Mouse (Mus musculus): ENCODE results near the gene Rhbdl1.

The Rhbdl1 gene

GRCm38 (mm10) chr17:25840519-25840918, 3.4 kb upstream of the Rhbdl1 start:
- DNase-seq (ENCODE audit: low spot score in 2 of 2) = no peak

GRCm38 (mm10) chr17:25839455-25840235, 2.5 kb upstream of the Rhbdl1 start:
- no peak for DNase-seq (ENCODE audit: low spot score in 2 of 2)

GRCm38 (mm10) chr17:25838904-25839303, 1.8 kb upstream of the Rhbdl1 start:
- DNase-seq (ENCODE audit: low spot score in 2 of 2) = no peak

- DNase-seq (ENCODE audit: low spot score in 2 of 2) = no peak
Measured at GRCm38 (mm10) chr17:25837533-25837932, 438 bp upstream of the Rhbdl1 start.

- no peak for DNase-seq (ENCODE audit: low spot score in 2 of 2)
Measured at GRCm38 (mm10) chr17:25836397-25837075, 559 bp downstream of the Rhbdl1 start.

GRCm38 (mm10) chr17:25835816-25836215, 1.3 kb downstream of the Rhbdl1 start:
- DNase-seq (ENCODE audit: low spot score in 2 of 2) = no peak

GRCm38 (mm10) chr17:25835301-25835700, 1.8 kb downstream of the Rhbdl1 start:
- no peak for DNase-seq (ENCODE audit: low spot score in 2 of 2)

- DNase-seq (ENCODE audit: low spot score in 2 of 2) = peak in 1 of 2 experiments; percentile 30
Measured at GRCm38 (mm10) chr17:25834595-25835222, 2.4 kb downstream of the Rhbdl1 start.

GRCm38 (mm10) chr17:25833961-25834594, 3.0 kb downstream of the Rhbdl1 start:
- peak in 1 of 2 experiments; percentile 35 for DNase-seq (ENCODE audit: low spot score in 2 of 2)

GRCm38 (mm10) chr17:25833291-25833663, 3.8 kb downstream of the Rhbdl1 start, which contains the start of gene Stub1:
Gene Stub1 (minus strand): TSS chr17:25833404.
- DNase-seq (ENCODE audit: low spot score in 2 of 2) = peak; percentile 92 to 95

- peak; percentile 99 for DNase-seq (ENCODE audit: low spot score in 2 of 2)
Measured at GRCm38 (mm10) chr17:25832436-25833290, 4.4 kb downstream of the Rhbdl1 start.

- DNase-seq (ENCODE audit: low spot score in 2 of 2) = peak in 1 of 2 experiments; percentile 35
Measured at GRCm38 (mm10) chr17:25831451-25832281, 5.4 kb downstream of the Rhbdl1 start.

GRCm38 (mm10) chr17:25830806-25831431, 6.2 kb downstream of the Rhbdl1 start:
- DNase-seq (ENCODE audit: low spot score in 2 of 2) = no peak

GRCm38 (mm10) chr17:25830200-25830753, 6.8 kb downstream of the Rhbdl1 start:
- DNase-seq (ENCODE audit: low spot score in 2 of 2) = no peak

GRCm38 (mm10) chr17:25829558-25830017, 7.5 kb downstream of the Rhbdl1 start:
- no peak for DNase-seq (ENCODE audit: low spot score in 2 of 2)

- DNase-seq (ENCODE audit: low spot score in 2 of 2) = peak; percentile 79 to 80
Measured at GRCm38 (mm10) chr17:25828712-25829557, 8.2 kb downstream of the Rhbdl1 start, which contains the start of gene Jmjd8. Gene Jmjd8 (plus strand): TSS chr17:25828867.

- no peak for DNase-seq (ENCODE audit: low spot score in 2 of 2)
Measured at GRCm38 (mm10) chr17:25828223-25828594, 8.9 kb downstream of the Rhbdl1 start.

- no peak for DNase-seq (ENCODE audit: low spot score in 2 of 2)
Measured at GRCm38 (mm10) chr17:25827546-25828222, 9.4 kb downstream of the Rhbdl1 start.

Data from heart, adult 9 months (tissue).